Mouse (Mus musculus): ENCODE data around the gene Reep1. TPM values are rescaled to one million over a fixed set of nuclear protein-coding genes. Genes with fewer than 3 reads are reported as not detected.

The Reep1 gene
- polyA plus RNA-seq, 2 experiments, result 1.9 to 3.0 TPM

- no peak overlapping the region for H3K4me2 ChIP-seq (ENCODE audit: low read depth)
- peaks cover 0 to 4% of the 10 kb centered on the region in 2 experiments; a peak in 2 of 4 replicates for H3K4me1 ChIP-seq (replicated peaks; ENCODE audit: control insufficient read depth in 2 of 2, insufficient read depth in 2 of 2, low read length in 1 of 2)
- no peak overlapping the region for H3K4me3 ChIP-seq (ENCODE audit: insufficient read depth in 1 of 2, low read depth in 2 of 2, low read length in 2 of 2)
- no peaks in the 10 kb centered on the region for H3K9me3 ChIP-seq (ENCODE audit: control insufficient read depth, low read length)
- no peak overlapping the region for H3K9ac ChIP-seq (replicated peaks)
- ATAC-seq (ENCODE audit: insufficient read depth) (no peak), DNase-seq (ENCODE audit: low read depth in 3 of 3, low spot score in 3 of 3) (no peak)
- no peak for TF ChIP-seq CTCF (IDR thresholded peaks at IDR 0.05; ENCODE audit: low read depth)
- no peaks in the 10 kb centered on the region for H3K36me3 ChIP-seq (replicated peaks; ENCODE audit: control insufficient read depth, insufficient read depth, low read depth)
- no peaks in the 10 kb centered on the region for H3K27me3 ChIP-seq (ENCODE audit: control insufficient read depth, insufficient read depth, low read length)
- 70% methylated on average over 5 of the region's 5 CpGs for WGBS (ENCODE audit: insufficient replicate concordance)
- H3K27ac ChIP-seq, result no peak overlapping the region
Observed at GRCm38 (mm10) chr6:71783165-71783564, 75.8 kb downstream of the Reep1 start.

GRCm38 (mm10) chr6:71788348-71788747 is 81.0 kb downstream of the Reep1 start:
- Histone ChIP-seq H3K9ac (replicated peaks) (no peak overlapping the region), H3K27me3 (ENCODE audit: control insufficient read depth, insufficient read depth, low read length) (no peaks in the 10 kb centered on the region), H3K4me2 (ENCODE audit: low read depth) (no peak overlapping the region), H3K36me3 (replicated peaks; ENCODE audit: control insufficient read depth, insufficient read depth, low read depth) (no peaks in the 10 kb centered on the region), H3K4me1 (replicated peaks; ENCODE audit: control insufficient read depth in 2 of 2, insufficient read depth in 2 of 2, low read length in 1 of 2) (peaks cover 0 to 4% of the 10 kb centered on the region in 2 experiments; a peak in 2 of 4 replicates), H3K4me3 (ENCODE audit: insufficient read depth in 1 of 2, low read depth in 2 of 2, low read length in 2 of 2) (no peak overlapping the region), H3K27ac (no peak overlapping the region), H3K9me3 (ENCODE audit: control insufficient read depth, low read length) (no peaks in the 10 kb centered on the region)
- TF ChIP-seq CTCF (IDR thresholded peaks at IDR 0.05; ENCODE audit: low read depth) (no peak), EP300 (IDR thresholded peaks at IDR 0.05; ENCODE audit: low read depth) (no peak)
- DNase-seq (ENCODE audit: low read depth in 3 of 3, low spot score in 3 of 3) (no peak), ATAC-seq (ENCODE audit: insufficient read depth) (no peak)
- 58% methylated on average over 9 of the region's 9 CpGs for WGBS (ENCODE audit: insufficient replicate concordance)

- no peak overlapping the region for H3K27ac ChIP-seq
- ATAC-seq (ENCODE audit: insufficient read depth) (no peak), DNase-seq (ENCODE audit: low read depth in 3 of 3, low spot score in 3 of 3) (no peak)
- TF ChIP-seq EP300 (IDR thresholded peaks at IDR 0.05; ENCODE audit: low read depth), result no peak
- no peak for TF ChIP-seq CTCF (IDR thresholded peaks at IDR 0.05; ENCODE audit: low read depth)
- H3K27me3 ChIP-seq (ENCODE audit: control insufficient read depth, insufficient read depth, low read length), result no peaks in the 10 kb centered on the region
- 69% methylated on average over 6 of the region's 6 CpGs for WGBS (ENCODE audit: insufficient replicate concordance)
- no peaks in the 10 kb centered on the region for H3K36me3 ChIP-seq (replicated peaks; ENCODE audit: control insufficient read depth, insufficient read depth, low read depth)
- H3K4me3 ChIP-seq (ENCODE audit: insufficient read depth in 1 of 2, low read depth in 2 of 2, low read length in 2 of 2), result no peak overlapping the region
- no peaks in the 10 kb centered on the region for H3K9me3 ChIP-seq (ENCODE audit: control insufficient read depth, low read length)
- H3K9ac ChIP-seq (replicated peaks), result no peak overlapping the region
- H3K4me1 ChIP-seq (replicated peaks; ENCODE audit: control insufficient read depth in 2 of 2, insufficient read depth in 2 of 2, low read length in 1 of 2), result peaks cover 0 to 4% of the 10 kb centered on the region in 2 experiments; a peak in 2 of 4 replicates
- H3K4me2 ChIP-seq (ENCODE audit: low read depth), result no peak overlapping the region
Observed at GRCm38 (mm10) chr6:71791771-71792170, 84.4 kb downstream of the Reep1 start.

DNA sequence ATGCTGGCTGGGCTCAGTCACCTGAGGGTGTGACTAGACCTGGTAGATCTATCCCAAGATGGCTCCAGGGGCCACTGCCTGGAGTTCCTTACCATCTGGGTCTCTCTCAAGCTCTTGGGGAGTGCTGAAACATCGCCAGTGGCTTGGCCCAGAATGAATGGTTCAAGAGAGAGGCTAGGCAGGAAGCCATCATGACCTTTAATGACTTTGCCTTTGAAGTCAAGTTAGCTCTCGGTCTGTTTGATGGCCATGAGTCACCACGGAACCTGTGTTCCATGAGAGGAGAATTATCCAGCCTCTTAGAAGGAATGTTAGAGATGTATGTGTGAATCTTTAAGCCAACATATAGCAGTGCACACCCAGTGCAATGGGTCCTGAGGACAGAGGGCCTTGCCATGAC is 92.0 kb downstream of the Reep1 start:
- TF ChIP-seq EP300 (IDR thresholded peaks at IDR 0.05; ENCODE audit: low read depth), result no peak
- no peak for TF ChIP-seq CTCF (IDR thresholded peaks at IDR 0.05; ENCODE audit: low read depth)
- Histone ChIP-seq H3K9me3 (ENCODE audit: control insufficient read depth, low read length) (no peaks in the 10 kb centered on the region), H3K36me3 (replicated peaks; ENCODE audit: control insufficient read depth, insufficient read depth, low read depth) (no peaks in the 10 kb centered on the region), H3K9ac (replicated peaks) (no peak overlapping the region), H3K4me2 (ENCODE audit: low read depth) (no peak overlapping the region), H3K27ac (no peak overlapping the region), H3K27me3 (ENCODE audit: control insufficient read depth, insufficient read depth, low read length) (no peaks in the 10 kb centered on the region), H3K4me1 (replicated peaks; ENCODE audit: control insufficient read depth in 2 of 2, insufficient read depth in 2 of 2, low read length in 1 of 2) (peaks cover 22 to 29% of the 10 kb centered on the region in 2 experiments), H3K4me3 (ENCODE audit: insufficient read depth in 1 of 2, low read depth in 2 of 2, low read length in 2 of 2) (no peak overlapping the region)
- WGBS (ENCODE audit: insufficient replicate concordance), result 76% methylated on average over 3 of the region's 3 CpGs
- ATAC-seq (ENCODE audit: insufficient read depth) (no peak), DNase-seq (ENCODE audit: low read depth in 3 of 3, low spot score in 3 of 3) (no peak)

DNA sequence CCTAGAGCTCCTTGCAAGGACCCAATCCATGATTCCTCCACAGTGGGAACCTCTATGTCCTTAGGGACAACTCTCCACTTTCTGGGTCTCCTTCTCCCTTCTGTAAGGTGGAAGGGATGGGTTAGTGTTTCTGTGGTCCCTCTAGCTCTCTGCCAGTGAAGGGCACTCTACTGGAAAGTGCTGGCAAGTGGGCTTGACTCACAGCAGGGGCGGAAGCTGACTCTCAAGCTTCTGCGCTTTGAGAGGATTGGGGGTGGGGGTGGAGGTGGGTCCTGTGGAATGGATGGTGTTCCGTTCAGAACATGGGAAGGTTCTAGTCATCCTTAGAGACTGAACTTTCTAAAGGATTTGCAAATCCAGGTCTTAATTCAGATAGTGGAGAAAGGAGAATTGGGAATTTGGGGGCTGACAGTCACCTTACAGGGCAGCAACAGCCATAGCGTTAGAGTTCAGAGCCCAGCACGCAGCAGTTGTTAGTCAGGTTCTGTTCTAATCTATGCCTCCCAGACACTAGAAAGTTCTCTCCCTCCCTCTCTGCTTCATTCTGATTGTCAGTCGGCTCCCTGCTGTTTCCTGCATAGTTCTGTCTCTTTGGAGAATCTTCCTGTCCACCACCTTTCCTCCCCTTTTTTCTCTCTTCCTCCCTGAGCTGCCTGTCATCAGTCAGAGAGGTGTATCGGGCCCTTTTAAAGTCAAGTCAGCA is 93.8 kb downstream of the Reep1 start:
- Histone ChIP-seq H3K27me3 (ENCODE audit: control insufficient read depth, insufficient read depth, low read length) (no peaks in the 10 kb centered on the region), H3K4me3 (ENCODE audit: insufficient read depth in 1 of 2, low read depth in 2 of 2, low read length in 2 of 2) (peak overlapping the region; percentile 19 to 26; a peak in 2 of 4 replicates), H3K36me3 (replicated peaks; ENCODE audit: control insufficient read depth, insufficient read depth, low read depth) (no peaks in the 10 kb centered on the region), H3K4me2 (ENCODE audit: low read depth) (peak overlapping the region; percentile 60), H3K27ac (peak overlapping the region; percentile 81), H3K9me3 (ENCODE audit: control insufficient read depth, low read length) (no peaks in the 10 kb centered on the region), H3K9ac (replicated peaks) (peak overlapping the region; percentile 48), H3K4me1 (replicated peaks; ENCODE audit: control insufficient read depth in 2 of 2, insufficient read depth in 2 of 2, low read length in 1 of 2) (peaks cover 22 to 31% of the 10 kb centered on the region in 2 experiments)
- DNase-seq (ENCODE audit: low read depth in 3 of 3, low spot score in 3 of 3) (peak; percentile 66 to 70 (median 68)), ATAC-seq (ENCODE audit: insufficient read depth) (peak; percentile 92)
- no peak for TF ChIP-seq CTCF (IDR thresholded peaks at IDR 0.05; ENCODE audit: low read depth)
- TF ChIP-seq EP300 (IDR thresholded peaks at IDR 0.05; ENCODE audit: low read depth), result peak; percentile 90
- WGBS (ENCODE audit: insufficient replicate concordance), result 19% methylated on average over 7 of the region's 7 CpGs
